Mouse (Mus musculus) R1 (cell line): Measurements from ENCODE around the gene Tmem88.

Source experiments
- DNase-seq: peaks from one replicate; pipeline ENCODE4 v3.0.0-alpha.2; 2018; ENCODE audit warnings: low read depth, low spot score

Tmem88 gene

GRCm38 (mm10) chr11:69382478-69383105, 15.4 kb downstream of the Tmem88 start:
- no peak for DNase-seq

DNA sequence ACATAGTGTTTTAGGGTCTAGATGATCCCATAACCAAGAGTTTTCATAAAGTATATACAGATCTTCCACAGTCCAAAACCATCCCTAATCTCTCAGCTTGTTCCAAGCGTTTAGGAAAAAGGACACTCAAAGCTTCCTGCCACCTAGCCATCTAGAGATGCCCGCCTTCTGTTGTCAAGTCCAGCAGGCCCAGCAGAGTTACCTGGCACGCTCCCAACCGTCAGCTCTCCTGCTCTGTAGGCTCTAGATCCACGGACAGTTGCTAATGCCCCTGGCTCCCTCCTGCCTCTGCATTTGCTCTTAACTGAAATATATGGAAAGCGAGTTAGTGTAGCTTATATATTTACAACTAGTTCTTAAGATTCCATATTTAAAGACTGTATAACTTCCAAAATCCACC, 16.7 kb downstream of the Tmem88 start:
- DNase-seq: no peak

GRCm38 (mm10) chr11:69379600-69379999, 18.4 kb downstream of the Tmem88 start:
- DNase-seq: no peak

DNA sequence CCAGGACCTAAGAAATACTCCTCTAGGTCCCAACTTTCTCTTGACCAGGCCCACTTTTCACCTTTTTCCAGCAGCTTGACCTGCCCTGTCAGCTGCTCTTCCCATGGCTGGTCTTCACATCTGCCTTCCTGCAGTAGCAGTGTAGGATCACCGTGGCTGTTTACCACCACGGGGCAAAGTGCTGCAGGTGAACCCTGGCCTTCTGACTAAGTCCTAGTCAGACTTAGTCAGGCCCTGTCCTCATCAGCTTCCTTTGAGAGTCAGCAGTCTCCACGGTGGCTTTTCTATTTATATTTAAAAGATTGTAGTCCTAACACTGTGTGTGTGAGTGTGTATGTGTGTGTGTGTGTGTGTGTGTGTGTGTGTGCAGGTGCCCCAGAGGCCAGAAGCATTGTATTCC, 20.3 kb downstream of the Tmem88 start:
- no peak for DNase-seq

GRCm38 (mm10) chr11:69375646-69376045, 22.4 kb downstream of the Tmem88 start:
- no peak for DNase-seq

DNA sequence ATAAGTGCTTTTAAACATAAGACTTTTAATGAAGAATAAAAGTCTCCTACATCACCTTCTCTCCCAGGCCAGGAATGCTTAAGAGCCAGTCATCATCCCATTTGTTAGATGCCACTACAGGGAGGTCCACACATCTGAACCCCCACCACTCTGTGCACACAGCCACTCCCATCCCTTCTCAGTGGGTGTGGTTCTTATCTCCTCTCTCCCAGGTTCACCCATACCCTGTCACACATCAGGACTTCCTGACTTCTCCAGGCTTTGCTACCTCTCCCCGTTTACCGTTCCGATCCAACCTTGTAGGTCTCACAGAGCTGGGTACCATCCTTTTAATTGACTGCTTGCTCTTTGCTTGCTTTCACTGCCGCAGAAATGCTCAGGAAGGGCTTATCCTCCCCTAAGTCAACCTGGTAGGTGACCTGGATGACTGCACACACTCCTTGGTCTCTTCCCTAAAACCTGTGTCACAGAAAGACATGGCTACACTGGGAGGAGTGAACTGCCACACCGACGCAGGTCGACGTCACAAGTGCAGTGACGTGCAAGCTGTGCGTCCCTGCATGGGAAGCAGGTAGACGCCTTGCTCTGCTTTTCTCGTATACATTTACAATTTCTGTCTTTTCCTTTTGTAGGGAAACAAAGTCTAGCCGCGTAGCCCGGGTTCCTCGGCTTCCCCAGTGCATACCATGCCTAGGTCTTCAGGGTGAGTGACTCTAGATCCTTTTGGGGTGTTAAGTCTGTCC, 24.6 kb downstream of the Tmem88 start:
- DNase-seq: peak; percentile 82

DNA sequence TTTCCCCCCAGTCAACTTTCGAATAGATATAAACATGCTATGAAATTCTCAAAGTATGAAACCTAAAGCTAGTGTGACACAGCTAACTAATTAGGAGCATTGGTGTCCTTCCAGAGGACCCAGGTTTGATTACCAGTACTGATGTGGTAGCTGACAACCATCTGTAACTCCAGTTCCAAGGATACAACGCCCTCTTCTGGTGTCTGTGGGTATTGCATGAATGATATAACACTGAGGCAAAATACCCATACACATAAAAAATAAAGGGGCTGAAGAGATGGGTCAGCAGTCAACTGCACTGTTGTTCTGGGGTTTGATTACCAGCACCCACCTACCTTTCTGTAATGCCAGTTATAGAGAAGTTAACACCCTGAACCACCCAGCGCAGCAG, 25.3 kb downstream of the Tmem88 start:
- peak; percentile 77 for DNase-seq

GRCm38 (mm10) chr11:69372056-69372779, 25.8 kb downstream of the Tmem88 start:
- no peak for DNase-seq

DNA sequence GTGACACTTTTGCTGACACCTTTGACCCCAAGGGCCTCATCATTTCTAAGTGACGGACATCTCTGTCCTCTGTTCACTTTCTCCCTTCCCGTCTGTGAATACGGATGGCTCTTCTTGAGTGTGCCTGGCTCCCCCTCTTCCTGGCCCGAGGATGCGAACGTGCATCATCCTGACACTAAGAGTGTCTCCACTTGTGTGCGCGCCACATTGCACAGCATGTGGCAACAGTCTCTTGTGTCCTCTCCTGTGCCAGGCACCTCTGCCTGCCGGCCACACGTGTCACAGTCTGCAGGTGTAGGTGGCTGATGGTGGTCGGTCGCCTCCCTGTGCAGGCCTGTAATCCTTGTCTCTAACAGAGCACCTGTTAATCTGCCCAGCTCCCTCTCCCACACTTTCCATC, 26.4 kb downstream of the Tmem88 start:
- no peak for DNase-seq

DNA sequence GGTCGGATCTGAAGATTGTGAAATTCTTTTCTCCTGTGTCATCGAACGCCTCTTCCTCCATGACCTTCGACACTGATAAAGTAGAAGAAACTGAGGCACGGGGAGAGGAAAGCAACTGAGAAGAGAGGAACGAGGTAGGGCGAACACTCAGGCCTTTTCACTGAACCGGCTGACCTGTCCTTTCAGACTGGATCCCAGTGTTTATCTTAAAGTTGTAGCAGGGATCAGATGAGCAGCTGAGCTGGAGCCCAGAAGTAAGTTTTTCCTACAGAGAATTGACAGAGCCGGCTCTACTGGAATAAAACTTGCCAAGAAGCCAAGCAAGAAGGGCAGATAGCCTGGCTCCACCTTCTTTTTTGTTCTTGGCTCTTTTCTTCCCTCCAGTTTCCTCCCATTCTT, 27.2 kb downstream of the Tmem88 start:
- no peak for DNase-seq

DNA sequence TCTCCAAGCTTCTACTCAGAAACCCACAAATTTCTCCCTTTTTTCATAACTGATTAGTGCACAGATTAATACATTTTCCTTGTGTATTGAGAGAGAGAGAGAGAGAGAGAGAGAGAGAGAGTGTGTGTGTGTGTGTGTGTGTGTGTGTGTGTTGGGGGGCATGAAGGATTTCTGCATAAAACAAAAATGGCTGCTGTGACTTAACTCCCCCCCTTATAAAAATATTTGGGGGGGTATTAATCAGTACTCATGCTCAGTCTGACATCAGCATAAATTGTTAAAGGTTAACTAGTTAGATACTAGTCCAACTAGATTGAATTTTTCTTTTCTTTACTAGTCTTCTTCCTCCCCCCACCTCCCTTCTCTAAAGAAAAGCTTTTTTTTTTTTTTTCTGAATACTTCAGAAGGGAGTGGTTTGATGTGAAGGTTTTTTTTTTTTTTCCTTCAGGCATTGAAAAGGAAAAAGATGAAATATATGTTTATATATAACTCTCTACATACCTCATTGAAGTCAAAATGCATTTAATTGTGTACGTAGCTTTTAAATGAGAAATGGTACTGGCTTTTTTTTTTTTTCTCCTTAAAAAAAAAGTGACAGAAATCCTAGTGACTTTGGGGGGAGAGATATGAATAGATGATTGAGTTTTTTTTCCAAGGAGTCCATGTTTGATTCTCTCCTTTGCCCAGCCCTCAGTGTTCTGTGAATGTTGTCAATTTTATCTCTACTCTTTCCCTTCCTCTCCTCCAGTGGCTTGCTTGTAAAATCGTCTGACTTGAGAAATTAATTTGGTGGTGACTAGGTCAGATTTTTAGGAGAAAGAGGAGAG, 27.8 kb downstream of the Tmem88 start:
- DNase-seq: no peak

DNA sequence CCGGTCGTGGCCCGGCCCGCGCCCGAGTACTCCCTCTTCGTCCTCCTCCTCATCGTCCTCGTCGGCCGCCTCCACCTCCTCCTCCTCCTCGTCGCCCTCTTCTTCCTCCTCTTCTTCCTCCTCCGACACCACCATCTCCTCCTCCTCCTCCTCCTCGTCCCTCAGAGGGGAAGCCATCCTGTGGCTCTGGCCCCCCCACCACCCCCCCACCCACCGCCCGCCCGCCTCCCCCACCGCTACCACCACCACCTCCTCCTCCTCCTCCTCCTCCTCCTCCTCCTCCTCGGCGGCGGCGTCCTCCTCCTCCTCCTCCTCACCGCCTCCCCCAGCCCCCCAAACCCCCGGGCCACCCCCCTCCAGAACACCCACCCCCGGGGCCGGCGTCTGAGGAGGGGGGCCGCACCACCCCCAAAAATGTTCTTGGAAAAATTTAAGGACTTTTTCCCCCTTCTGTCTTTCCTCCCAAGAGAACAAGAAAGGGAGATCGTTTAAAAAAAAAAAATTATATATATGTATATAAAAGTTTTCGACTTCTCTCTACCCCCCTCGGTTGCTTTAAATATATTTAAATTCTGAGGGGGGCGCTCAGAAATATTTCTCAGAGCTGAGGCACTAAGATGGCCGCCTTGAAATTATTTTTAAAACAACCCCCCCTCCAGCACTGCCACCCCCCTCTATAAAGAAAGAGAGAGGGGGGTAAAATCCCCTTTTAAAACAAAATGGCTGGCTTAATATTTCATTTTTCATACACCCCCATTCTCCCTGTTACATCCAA, 28.6 kb downstream of the Tmem88 start, which contains the start of gene Chd3:
Chd3 (minus strand) TSS at position 192 of the 775 bp plus-strand sequence.
- DNase-seq: no peak

DNA sequence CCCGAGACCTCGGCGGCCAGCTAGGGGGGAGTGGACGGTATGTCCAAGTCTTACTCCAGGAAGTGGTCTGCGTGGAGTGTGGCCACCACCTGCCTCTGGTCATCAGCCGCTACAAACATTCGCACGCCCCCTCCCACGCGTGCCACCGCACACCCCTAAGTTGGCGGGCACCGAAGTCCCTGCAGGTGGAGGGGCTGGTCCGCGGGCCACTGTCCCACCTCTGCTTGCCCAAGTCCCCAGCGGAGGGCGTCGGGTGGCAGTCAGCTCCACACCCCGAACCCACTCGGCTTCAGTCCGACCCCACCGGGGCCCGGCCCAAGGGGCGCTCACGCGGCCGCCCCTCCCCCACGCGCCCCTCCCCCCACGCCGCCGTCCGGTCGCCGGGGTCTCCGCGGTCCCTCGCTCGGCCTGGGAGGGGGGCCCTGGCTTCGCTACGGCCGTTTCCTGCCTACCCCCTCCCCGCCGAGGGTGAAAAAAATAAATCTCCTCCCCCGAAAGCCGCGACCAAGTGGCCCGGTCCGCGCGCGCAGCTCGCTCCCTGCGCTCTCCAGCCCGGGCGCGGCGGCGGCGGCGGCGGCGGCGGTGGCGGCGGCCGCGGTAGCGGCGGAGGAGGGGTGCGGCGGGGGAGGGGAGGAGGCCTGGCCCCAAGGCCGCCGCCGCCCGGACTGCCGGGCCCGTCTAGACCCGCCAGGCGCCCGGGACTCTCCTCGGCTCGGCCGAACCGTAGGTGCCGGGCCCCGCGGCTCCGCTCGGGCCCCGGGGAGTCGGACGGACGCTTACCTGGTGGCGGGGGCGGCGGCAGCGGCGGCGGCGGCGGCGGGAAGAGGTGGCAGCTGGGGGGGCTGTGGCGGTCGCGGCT, 29.4 kb downstream of the Tmem88 start:
- DNase-seq: no peak

DNA sequence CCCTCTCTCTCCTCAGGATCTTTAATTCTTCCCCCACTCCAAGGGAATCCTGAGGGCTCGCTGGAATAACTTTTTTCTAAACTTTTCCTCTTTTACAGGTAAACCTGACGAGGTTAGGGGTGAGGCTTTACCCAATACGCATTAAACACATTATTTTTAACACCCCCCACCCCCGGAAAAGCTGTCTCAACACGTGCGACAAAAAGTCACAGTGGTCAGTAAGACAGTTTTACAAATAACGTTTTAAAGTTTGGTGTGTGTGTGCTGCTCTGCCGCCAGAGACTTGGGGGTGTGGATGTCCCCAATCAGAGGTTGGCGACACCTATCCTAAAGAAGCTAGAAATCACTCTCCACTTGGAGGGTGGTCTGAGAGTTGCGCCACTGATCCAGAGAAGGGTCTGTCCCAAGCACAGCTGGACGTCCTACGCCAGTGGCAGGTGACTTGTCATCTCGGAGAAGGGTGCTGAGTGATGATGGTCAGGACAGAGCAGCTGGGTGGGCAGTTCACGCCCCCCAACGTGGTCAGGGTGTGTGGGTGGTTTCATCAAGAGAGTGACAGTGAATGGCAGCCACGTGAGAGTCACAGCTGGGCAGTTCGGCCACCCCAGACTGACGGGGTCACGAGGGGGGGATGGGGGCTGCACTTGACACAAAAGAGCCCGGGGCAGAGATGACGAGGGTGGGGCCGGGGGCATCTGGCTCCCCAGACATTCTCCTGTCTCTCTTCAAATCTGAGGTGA, 30.2 kb downstream of the Tmem88 start:
- no peak for DNase-seq

DNA sequence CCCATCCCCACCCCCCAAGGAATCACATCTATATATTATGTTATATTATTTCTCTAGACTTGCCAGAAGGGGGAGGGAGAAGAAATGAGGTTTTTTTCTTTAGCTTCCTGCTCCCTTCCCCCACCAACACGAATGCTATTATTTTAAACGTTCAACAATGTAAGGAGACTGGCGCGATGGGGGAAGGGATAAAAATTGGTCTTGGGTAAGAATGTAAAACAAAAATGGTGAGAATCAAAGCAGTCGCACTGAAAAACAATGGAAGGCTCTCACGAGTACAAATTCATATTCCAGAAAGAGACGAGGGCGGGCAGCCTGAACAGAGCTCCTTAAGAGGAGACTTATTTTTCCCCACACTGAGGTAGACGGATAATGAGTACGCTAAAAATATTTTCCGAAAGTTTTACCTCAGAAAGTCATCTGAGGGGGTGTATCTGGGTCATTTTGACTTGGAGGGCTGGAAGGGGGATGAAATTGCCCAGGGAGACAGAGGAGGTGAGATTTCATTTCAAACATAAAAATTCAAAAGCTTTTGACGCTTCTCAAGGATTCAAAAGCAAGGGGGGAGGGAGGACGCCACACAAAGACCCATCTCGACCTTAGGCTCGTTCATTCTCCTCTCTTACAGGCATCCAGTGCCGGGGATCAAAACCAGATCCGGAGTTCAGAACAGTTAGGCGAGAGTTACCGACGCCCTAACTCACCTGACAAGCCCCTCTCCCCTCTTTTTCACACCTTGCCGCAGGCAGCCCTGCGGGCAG, 31.0 kb downstream of the Tmem88 start:
- no peak for DNase-seq

DNA sequence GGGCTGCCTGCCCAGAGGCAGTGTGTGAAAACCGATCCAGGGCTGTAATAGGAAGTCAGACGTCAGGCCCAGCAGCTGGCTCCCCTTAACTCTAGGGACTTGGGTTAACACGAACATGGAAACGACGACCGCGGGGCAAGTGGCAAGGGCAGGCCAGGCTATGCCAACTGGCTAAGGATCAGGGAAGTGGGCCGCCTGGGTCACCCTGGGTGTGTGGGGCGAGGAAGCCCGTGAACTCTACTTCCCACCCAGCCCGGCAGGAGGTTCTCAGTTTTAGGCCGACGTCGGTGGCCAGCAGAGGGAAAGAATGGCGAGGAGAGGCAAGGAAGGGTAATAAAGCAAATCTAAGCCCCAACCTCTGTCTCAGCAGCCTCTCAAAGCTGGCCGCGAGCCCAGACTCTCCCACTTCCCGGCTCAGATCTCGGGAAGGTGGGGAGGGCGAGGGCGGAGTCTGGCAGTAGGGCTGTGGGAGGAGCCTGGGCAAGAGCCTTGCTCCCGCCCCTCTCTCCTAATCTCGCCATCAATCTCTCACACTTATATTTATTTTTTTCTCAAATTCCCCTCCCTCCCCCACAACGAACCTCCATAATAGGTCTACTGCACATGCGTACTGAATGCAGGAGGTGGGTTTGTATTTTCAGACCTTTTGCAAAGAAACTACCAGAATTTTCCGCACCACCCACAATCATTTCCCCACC, 31.7 kb downstream of the Tmem88 start:
- peak; percentile 78 for DNase-seq

- DNase-seq: no peak
Observed at GRCm38 (mm10) chr11:69365722-69366121, 32.3 kb downstream of the Tmem88 start.

GRCm38 (mm10) chr11:69364910-69365309, 33.1 kb downstream of the Tmem88 start:
- DNase-seq: peak; percentile 41
